Mouse (Mus musculus) testis, adult 2 months (tissue): ENCODE data around the gene Rbpjl. TPM values are rescaled to one million over a fixed set of nuclear protein-coding genes. Genes with fewer than 3 reads are reported as not detected.

Experiments used
- H3K27ac ChIP-seq: fragments of 200-500 bp; 2 replicates; pipeline ENCODE4 v1.5.1; 2012; ENCODE audit warnings: low read depth, low read length; ENCODE audit not compliant: control insufficient read depth, insufficient read depth
- H3K27me3 ChIP-seq: fragments of 200-500 bp; 2 replicates; pipeline ENCODE4 v1.6.1; 2012; ENCODE audit warnings: mild to moderate bottlenecking, low read length, moderate library complexity; ENCODE audit not compliant: control insufficient read depth, insufficient read depth
- H3K36me3 ChIP-seq: fragments of 200-500 bp; 2 replicates; pipeline ENCODE4 v1.6.1; 2012; ENCODE audit warnings: mild to moderate bottlenecking, low read length; ENCODE audit not compliant: control insufficient read depth, insufficient read depth
- H3K4me1 ChIP-seq: fragments of 200-500 bp; 2 replicates; pipeline ENCODE4 v1.6.1; 2012; ENCODE audit warnings: low read length; ENCODE audit not compliant: control insufficient read depth, insufficient read depth
- H3K4me3 ChIP-seq: fragments of 200-500 bp; 2 replicates; pipeline ENCODE4 v1.5.1; 2012; ENCODE audit warnings: low read depth, mild to moderate bottlenecking, low read length, moderate library complexity, mixed read lengths; ENCODE audit not compliant: control insufficient read depth
- CTCF ChIP-seq: fragments of 200-500 bp; IDR thresholded peaks from 2 replicates; pipeline ENCODE4 v1.5.1; 2012; ENCODE audit warnings: low read depth, mild to moderate bottlenecking, inconsistent platforms, low read length, moderate library complexity; ENCODE audit not compliant: control insufficient read depth, insufficient read depth, insufficient replicate concordance
- POLR2A ChIP-seq: fragments of 200-500 bp; IDR thresholded peaks from 2 replicates; pipeline ENCODE4 v1.6.1; 2012; ENCODE audit warnings: low read depth, mild to moderate bottlenecking, inconsistent platforms, low read length, moderate library complexity; ENCODE audit not compliant: control insufficient read depth
- polyA plus RNA-seq: library from polyadenylated mRNA; depleted of rRNA; stranded (reverse); fragments of >200 nt; gene quantifications from 2 replicates; pipeline ENCODE4 v1.2.3, GENCODE M21; 2012

Gene Rbpjl
- polyA plus RNA-seq, 1 experiment = 0.04 TPM

- no peaks in the 10 kb centered on the region for H3K27me3 ChIP-seq
- no peaks in the 10 kb centered on the region for H3K36me3 ChIP-seq
- TF ChIP-seq CTCF = no peak
- TF ChIP-seq POLR2A = no peak
- peak overlapping the region; percentile 82 for H3K27ac ChIP-seq
- peak overlapping the region; percentile 42 for H3K4me3 ChIP-seq
- H3K4me1 ChIP-seq = peaks cover 24% of the 10 kb centered on the region
These were observed 27.8 kb downstream of the Rbpjl start for GRCm38 (mm10) chr2:164430697-164431096.

GRCm38 (mm10) chr2:164431676-164432465 is 28.9 kb downstream of the Rbpjl start:
- no peak overlapping the region for H3K27ac ChIP-seq
- H3K27me3 ChIP-seq = no peaks in the 10 kb centered on the region

GRCm38 (mm10) chr2:164432541-164433191 is 29.7 kb downstream of the Rbpjl start:
- Histone ChIP-seq H3K4me3 (no peak overlapping the region), H3K36me3 (no peaks in the 10 kb centered on the region), H3K27me3 (no peaks in the 10 kb centered on the region), H3K4me1 (peaks cover 24% of the 10 kb centered on the region), H3K27ac (no peak overlapping the region; the same call in none of the 2 replicates)
- TF ChIP-seq POLR2A (no peak), CTCF (no peak)

More at GRCm38 (mm10) chr2:164431676-164432465, 28.9 kb downstream of the Rbpjl start:
- H3K4me3 ChIP-seq = no peak overlapping the region
- no peaks in the 10 kb centered on the region for H3K36me3 ChIP-seq
- TF ChIP-seq POLR2A (no peak), CTCF (no peak)
- peaks cover 24% of the 10 kb centered on the region for H3K4me1 ChIP-seq

- Histone ChIP-seq H3K4me3 (no peak overlapping the region), H3K27ac (no peak overlapping the region; the same call in 1 of the 2 replicates), H3K4me1 (peaks cover 24% of the 10 kb centered on the region), H3K27me3 (no peaks in the 10 kb centered on the region), H3K36me3 (no peaks in the 10 kb centered on the region)
- no peak for TF ChIP-seq CTCF
- TF ChIP-seq POLR2A = no peak
These were observed 30.4 kb downstream of the Rbpjl start for GRCm38 (mm10) chr2:164433278-164433895.

- H3K4me3 ChIP-seq = no peak overlapping the region
- no peaks in the 10 kb centered on the region for H3K27me3 ChIP-seq
- no peaks in the 10 kb centered on the region for H3K36me3 ChIP-seq
- peaks cover 26% of the 10 kb centered on the region for H3K4me1 ChIP-seq
- H3K27ac ChIP-seq = no peak overlapping the region
- TF ChIP-seq CTCF (no peak), POLR2A (no peak)
These were observed 31.7 kb downstream of the Rbpjl start for GRCm38 (mm10) chr2:164434681-164435080.

- TF ChIP-seq POLR2A (no peak), CTCF (no peak)
- H3K27ac ChIP-seq = no peak overlapping the region
- H3K4me3 ChIP-seq = no peak overlapping the region
- H3K27me3 ChIP-seq = no peaks in the 10 kb centered on the region
- H3K4me1 ChIP-seq = peaks cover 23% of the 10 kb centered on the region
- H3K36me3 ChIP-seq = no peaks in the 10 kb centered on the region
These were observed 32.5 kb downstream of the Rbpjl start for GRCm38 (mm10) chr2:164435216-164436090.
